Mouse (Mus musculus) ES-E14 (cell line): ENCODE measurements around the gene Cd8a.

Experiments
- CHD2 ChIP-seq: IDR thresholded peaks from 2 replicates; pipeline ENCODE4 v1.6.1; 2014; ENCODE audit warnings: mild to moderate bottlenecking, low read depth, low read length, inconsistent platforms
- HCFC1 ChIP-seq: IDR thresholded peaks from 2 replicates; pipeline ENCODE4 v1.6.1; 2012; ENCODE audit warnings: low read length, inconsistent platforms, borderline replicate concordance; ENCODE audit not compliant: insufficient read depth
- MAFK ChIP-seq: IDR thresholded peaks from 2 replicates; pipeline ENCODE4 v1.6.1; 2014; ENCODE audit warnings: mild to moderate bottlenecking, low read depth, low read length, inconsistent platforms; ENCODE audit not compliant: insufficient read depth
- ZC3H11A ChIP-seq: IDR thresholded peaks from 2 replicates; pipeline ENCODE4 v1.6.1; 2012; ENCODE audit warnings: low read depth, mild to moderate bottlenecking, inconsistent platforms, low read length, borderline replicate concordance

DNA sequence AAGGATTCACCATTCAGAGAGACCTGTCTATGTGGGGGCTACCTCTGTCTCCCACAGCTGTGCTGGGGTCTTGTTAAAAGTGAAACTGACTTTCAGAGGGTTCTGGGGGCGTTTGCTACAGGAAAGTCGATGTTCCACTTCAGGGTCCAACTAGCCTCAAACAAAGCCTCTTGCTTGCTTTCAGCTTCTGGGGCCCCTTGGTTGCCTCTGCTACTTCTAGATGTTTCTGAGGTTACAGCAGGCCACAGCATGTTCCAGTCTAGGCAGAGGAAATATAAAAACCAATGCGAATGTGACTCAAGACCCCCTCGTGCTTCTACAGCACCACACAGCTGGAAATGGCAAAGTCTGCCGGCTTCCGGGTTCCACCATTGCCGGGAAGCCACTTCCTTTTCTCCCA, 15.7 kb upstream of the Cd8a start:
- no peak for TF ChIP-seq CHD2
- TF ChIP-seq HCFC1: no peak
- no peak for TF ChIP-seq MAFK
- no peak for TF ChIP-seq ZC3H11A
